Mouse (Mus musculus) lung, embryonic 15.5 days (tissue): Measurements from ENCODE around the gene Rassf8. TPM values are rescaled to one million over a fixed set of nuclear protein-coding genes. Genes with fewer than 3 reads are reported as not detected.

Source experiments
- ATAC-seq: fragments of 200-750 bp; cut with Nextera tagmentation; 2 replicates; pipeline ENCODE4 v1.8.0; 2017; ENCODE audit warnings: moderate number of reproducible peaks, borderline replicate concordance; ENCODE audit not compliant: low FRiP score, low TSS enrichment; ENCODE audit errors: extremely low read depth
- H3K27ac ChIP-seq: fragments of 300-500 bp; sonication (generic); 2 replicates; pipeline ENCODE4 v1.5.1; 2015; ENCODE audit warnings: moderate library complexity, mild to moderate bottlenecking, inconsistent platforms
- H3K27me3 ChIP-seq: fragments of 300-500 bp; sonication (generic); 2 replicates; pipeline ENCODE4 v1.6.1; 2015; ENCODE audit warnings: inconsistent platforms
- H3K36me3 ChIP-seq: fragments of 300-500 bp; sonication (generic); 2 replicates; pipeline ENCODE4 v1.6.1; 2015; ENCODE audit warnings: inconsistent platforms
- H3K4me1 ChIP-seq: fragments of 300-500 bp; sonication (generic); 2 replicates; pipeline ENCODE4 v1.6.1; 2015; ENCODE audit warnings: inconsistent platforms
- H3K4me2 ChIP-seq: fragments of 300-500 bp; sonication (generic); 2 replicates; pipeline ENCODE4 v1.6.1; 2015; ENCODE audit warnings: inconsistent platforms, mild to moderate bottlenecking, moderate library complexity
- H3K4me3 ChIP-seq: fragments of 300-500 bp; sonication (generic); 2 replicates; pipeline ENCODE4 v1.5.1; 2015; ENCODE audit warnings: mild to moderate bottlenecking, inconsistent platforms
- H3K9ac ChIP-seq: fragments of 300-500 bp; sonication (generic); 2 replicates; pipeline ENCODE4 v1.6.1; 2015; ENCODE audit warnings: inconsistent platforms
- H3K9me3 ChIP-seq: fragments of 300-500 bp; sonication (generic); 2 replicates; pipeline ENCODE4 v1.6.1; 2016; ENCODE audit warnings: inconsistent platforms
- WGBS: fragments of 180-500 bp; shearing (Covaris S2); methylation state at CpG from one replicate; pipeline ENCODE4 v1.1.7; 2015; 5-methylcytosine and 5-hydroxymethylcytosine counted together
- polyA plus RNA-seq: library from polyadenylated mRNA; unstranded; fragments of >200 nt; fragmentation: Nextera tagmentation; extraction: Ambion mirVana; gene quantifications from 2 replicates; pipeline ENCODE4 v1.2.1, GENCODE M21; 2015

Gene Rassf8
- 6.7 and 7.8 TPM in 2 replicates for polyA plus RNA-seq

DNA sequence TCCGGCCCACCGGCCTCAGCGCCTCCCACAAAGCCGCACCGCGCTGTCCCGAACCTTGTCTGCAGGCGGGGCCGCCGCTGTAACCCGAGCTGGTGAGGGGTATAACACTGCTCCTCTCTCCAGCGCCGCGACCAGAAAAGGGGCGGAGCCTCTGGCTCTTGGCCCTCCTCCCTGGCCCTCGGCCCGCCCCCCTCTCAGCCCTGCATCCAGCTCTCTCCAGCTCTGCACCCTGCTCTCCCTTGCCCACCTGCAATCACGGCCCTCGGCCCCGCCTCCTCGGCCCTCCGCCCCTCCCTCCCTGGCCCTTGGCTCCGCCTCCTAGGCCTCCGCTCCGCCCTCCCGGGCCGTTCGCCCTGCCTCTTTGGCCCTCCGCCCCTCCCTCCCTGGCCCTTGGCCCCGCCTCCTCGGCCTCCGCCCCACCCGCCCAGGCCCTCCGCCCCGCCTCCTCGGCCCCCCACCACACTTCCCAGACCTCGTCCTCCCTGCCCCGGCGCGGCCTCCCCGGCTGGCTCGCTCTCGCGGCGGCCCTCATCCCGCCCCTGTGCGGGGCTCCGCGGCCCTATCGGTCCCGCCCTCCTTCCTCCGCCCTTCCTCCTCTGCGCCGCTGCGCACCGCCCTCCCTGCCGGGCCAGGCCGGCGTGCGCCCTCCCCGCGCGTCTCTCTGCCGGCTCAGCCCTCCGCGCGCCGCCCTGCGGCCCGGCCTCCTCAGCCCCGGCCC is at the start of gene Rassf8:
Gene Rassf8, plus strand, starts transcription at position 617 of the 718 bp plus-strand sequence.
- Histone ChIP-seq H3K27ac (peak within 1 kb of the TSS; percentile 90), H3K36me3 (no peaks in the 10 kb centered on the region; the same call in 1 of the 2 replicates), H3K27me3 (no peaks in the 10 kb centered on the region), H3K9ac (peak within 1 kb of the TSS; percentile 75), H3K4me3 (peak within 1 kb of the TSS; percentile 63), H3K4me1 (peaks cover 17% of the 10 kb centered on the region; the same call in 1 of the 2 replicates), H3K9me3 (no peaks in the 10 kb centered on the region), H3K4me2 (peak within 1 kb of the TSS; percentile 73)
- ATAC-seq, result peak; percentile 96
- 1% methylated on average over 61 of the region's 71 CpGs for WGBS

DNA sequence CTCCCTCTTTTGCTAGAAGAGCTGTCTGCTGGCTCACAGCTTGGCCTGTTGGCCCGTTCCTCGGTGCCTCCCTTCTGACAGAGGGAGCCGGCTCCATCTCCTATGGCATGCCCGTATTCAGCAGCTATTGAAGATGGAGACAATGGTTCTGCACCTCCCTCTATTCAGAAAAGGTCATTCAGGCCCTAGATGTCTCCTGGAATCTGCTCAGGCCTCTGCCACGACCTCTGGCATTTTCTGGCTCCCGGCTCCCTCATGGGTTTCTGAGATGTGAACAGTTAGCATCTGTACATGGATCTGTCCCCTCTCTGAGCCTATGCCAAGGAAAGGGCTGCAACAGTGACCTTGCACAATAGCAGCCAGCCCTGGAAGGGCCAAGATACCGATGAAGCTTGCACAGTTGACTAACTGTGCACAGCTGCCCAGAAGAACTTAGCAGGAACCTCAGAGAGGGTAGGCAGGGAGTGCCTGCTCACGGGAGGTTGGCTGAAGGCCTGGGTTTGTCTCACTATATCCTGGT is 45.5 kb upstream of the Rassf8 start:
- Histone ChIP-seq H3K9me3 (no peaks in the 10 kb centered on the region), H3K27me3 (no peaks in the 10 kb centered on the region), H3K9ac (no peak overlapping the region), H3K27ac (no peak overlapping the region), H3K4me2 (no peak overlapping the region), H3K4me3 (no peak overlapping the region), H3K36me3 (no peaks in the 10 kb centered on the region), H3K4me1 (no peaks in the 10 kb centered on the region)
- no peak for ATAC-seq
- 66% methylated on average over 8 of the region's 8 CpGs for WGBS

DNA sequence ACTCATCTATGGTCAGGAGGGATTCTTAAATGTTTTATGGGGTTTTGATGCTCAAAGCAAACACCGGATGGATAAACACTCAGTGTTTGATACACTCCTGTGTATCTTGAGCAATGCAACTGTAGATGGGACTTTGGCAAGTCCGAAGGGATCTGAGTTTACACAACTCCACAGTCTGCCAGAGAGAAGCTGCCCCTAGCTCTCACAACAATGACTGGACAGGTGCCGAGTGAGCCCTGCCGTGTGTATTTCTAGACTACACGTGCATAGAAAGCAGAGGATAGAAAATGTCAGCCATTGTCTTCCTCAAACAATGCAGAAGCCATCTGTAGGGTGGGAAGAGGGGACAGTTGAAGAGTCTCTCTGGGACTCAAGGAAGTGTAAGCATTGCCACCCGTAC is 42.9 kb upstream of the Rassf8 start:
- H3K27ac ChIP-seq, result no peak overlapping the region
- H3K9ac ChIP-seq, result no peak overlapping the region
- H3K36me3 ChIP-seq, result no peaks in the 10 kb centered on the region
- no peaks in the 10 kb centered on the region for H3K4me1 ChIP-seq
- no peak overlapping the region for H3K4me2 ChIP-seq
- no peak for ATAC-seq
- no peak overlapping the region for H3K4me3 ChIP-seq
- H3K27me3 ChIP-seq, result no peaks in the 10 kb centered on the region
- 73% methylated on average over 6 of the region's 6 CpGs for WGBS
- H3K9me3 ChIP-seq, result no peaks in the 10 kb centered on the region

DNA sequence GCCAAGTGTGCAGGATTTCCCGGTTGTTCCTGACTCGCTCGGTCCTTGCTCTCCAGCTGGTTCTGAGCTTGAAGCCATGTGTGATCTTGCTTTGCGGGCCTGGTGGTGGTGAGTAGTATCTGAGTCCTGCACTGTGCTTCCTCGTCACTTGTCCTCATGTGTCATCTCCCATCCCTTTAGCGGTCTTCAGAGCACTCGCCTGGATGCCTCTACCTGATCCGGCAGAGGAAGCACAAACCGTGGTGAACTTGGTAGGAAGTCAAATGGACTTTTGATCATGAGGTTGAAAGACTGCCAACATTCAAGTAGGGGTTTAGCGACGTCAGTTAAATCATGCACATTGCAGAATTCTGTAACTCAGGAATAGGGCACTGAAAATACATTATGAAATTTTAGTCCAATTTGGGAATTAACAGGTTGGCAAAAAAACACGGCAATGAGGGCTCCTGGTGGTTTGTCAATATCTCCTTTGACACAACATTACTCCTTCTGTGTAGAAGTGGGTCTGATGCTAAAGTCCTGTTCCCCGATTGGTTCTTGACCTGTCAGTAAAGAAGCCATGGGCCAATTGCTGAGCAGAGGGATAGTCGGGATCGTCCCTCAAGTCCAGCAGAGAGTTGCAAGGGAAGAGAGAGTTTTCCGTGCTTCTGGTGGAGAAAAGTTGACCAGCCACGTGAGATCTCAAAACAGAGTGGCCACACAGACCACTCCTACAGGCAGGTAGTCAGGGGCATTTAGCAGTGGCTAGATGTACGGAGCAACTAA is 36.4 kb upstream of the Rassf8 start:
- no peak overlapping the region for H3K4me3 ChIP-seq
- no peaks in the 10 kb centered on the region for H3K9me3 ChIP-seq
- H3K36me3 ChIP-seq, result no peaks in the 10 kb centered on the region
- 84% methylated on average over 18 of the region's 18 CpGs for WGBS
- no peaks in the 10 kb centered on the region for H3K27me3 ChIP-seq
- no peak overlapping the region for H3K4me2 ChIP-seq
- no peak overlapping the region for H3K9ac ChIP-seq
- no peak for ATAC-seq
- H3K4me1 ChIP-seq, result no peaks in the 10 kb centered on the region
- no peak overlapping the region for H3K27ac ChIP-seq

- Histone ChIP-seq H3K9me3 (no peaks in the 10 kb centered on the region), H3K4me1 (no peaks in the 10 kb centered on the region), H3K4me3 (no peak overlapping the region), H3K4me2 (no peak overlapping the region), H3K36me3 (no peaks in the 10 kb centered on the region), H3K27ac (no peak overlapping the region), H3K9ac (no peak overlapping the region), H3K27me3 (no peaks in the 10 kb centered on the region)
- no peak for ATAC-seq
- WGBS, result 87% methylated on average over 3 of the region's 3 CpGs
Observed at GRCm38 (mm10) chr6:145710797-145711196, 35.8 kb upstream of the Rassf8 start.

DNA sequence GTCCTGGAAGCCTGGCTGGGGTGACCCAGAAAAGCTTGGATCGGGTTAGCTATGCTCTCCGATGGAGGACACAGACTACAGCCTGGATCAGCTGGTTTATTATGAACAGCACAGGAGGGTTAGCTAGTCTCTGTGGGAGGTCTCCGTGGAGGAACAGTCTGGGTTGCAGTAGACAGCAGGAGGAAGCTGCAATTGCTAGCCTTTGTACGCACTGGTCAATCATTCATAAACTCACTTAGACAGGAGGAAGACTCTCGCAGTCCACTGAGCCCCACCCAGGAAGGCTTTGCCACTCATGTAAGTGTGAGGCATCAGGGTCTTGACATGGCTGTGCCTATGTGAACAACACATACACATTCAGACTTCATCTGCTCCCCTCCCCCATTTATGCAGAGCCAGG is 35.2 kb upstream of the Rassf8 start:
- no peaks in the 10 kb centered on the region for H3K27me3 ChIP-seq
- no peak for ATAC-seq

DNA sequence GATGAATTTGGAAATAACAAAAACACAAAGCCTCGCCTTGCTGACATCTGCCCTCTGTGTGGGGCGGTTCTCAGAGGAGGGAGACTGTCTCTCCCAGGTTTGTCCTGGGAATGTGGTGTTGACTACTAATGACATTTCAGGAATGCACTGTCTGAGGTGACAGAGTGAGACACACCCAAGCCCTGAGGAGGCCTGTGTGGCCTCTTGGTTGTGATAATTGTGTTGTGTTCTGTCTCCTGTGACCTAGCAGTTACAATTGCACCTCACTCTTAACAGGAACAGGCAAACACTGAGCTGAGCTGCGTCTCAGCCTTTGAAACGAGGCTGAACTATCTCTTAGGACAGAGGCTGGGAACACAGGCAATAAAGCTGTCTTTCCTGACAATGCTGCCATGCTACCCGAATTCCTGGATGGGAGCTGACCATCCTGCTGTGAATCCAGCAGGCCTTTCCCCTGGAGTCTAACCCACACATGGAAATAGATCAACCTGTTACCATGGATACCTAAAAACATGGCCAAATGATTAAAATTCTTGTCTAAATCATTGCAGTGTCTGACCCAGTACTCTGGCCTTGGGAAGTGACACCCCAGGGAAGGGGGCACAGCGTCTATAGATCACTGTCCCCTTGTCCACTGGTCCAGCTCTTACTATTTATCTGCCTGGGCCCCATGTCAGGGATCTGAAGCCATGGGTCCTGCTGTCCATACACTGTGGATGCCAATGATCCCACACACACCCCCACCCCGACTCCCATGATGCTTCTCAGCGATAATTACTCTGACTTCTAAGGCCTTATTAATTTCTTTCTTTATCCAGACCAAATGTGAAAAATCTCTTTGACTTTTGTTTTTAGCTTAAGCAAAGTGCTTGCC is 33.1 kb upstream of the Rassf8 start:
- 55% methylated on average over 8 of the region's 8 CpGs for WGBS

More for the DNA sequence above, 35.2 kb upstream of the Rassf8 start:
- Histone ChIP-seq H3K4me1 (no peaks in the 10 kb centered on the region), H3K4me3 (no peak overlapping the region), H3K9ac (no peak overlapping the region), H3K27ac (no peak overlapping the region), H3K9me3 (no peaks in the 10 kb centered on the region), H3K4me2 (no peak overlapping the region), H3K36me3 (no peaks in the 10 kb centered on the region)
- 63% methylated on average over 5 of the region's 5 CpGs for WGBS

GRCm38 (mm10) chr6:145714131-145714530 is 32.4 kb upstream of the Rassf8 start:
- Histone ChIP-seq H3K36me3 (no peaks in the 10 kb centered on the region), H3K9ac (no peak overlapping the region), H3K4me2 (no peak overlapping the region), H3K27ac (no peak overlapping the region), H3K27me3 (no peaks in the 10 kb centered on the region), H3K9me3 (no peaks in the 10 kb centered on the region), H3K4me1 (no peaks in the 10 kb centered on the region), H3K4me3 (no peak overlapping the region)
- ATAC-seq, result no peak
- WGBS, result 63% methylated on average over 1 of the region's 1 CpGs

More for the DNA sequence above, 33.1 kb upstream of the Rassf8 start:
- Histone ChIP-seq H3K9ac (no peak overlapping the region), H3K4me1 (no peaks in the 10 kb centered on the region), H3K9me3 (no peaks in the 10 kb centered on the region), H3K27ac (no peak overlapping the region), H3K36me3 (no peaks in the 10 kb centered on the region), H3K27me3 (no peaks in the 10 kb centered on the region), H3K4me3 (no peak overlapping the region), H3K4me2 (no peak overlapping the region)
- ATAC-seq, result no peak

DNA sequence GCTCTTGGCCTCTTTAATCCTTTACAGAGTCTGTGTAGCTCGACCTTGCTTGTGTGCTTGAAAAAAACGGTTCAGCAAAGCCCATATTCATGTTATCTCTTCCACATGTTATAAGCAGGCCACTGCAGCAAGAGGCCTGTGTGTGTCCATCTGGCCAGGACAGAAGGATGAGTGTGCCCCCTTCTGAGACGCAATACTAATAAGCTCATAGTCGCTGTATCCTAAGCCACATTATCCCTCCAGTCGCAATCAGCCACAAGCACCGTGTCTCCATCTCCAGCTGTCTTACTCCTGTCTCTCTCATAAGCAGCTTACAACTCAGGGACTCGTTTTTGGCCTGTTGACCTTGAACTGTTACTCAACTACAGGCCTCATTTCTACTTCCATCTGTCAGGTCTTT is 24.0 kb upstream of the Rassf8 start:
- no peaks in the 10 kb centered on the region for H3K9me3 ChIP-seq
- no peak overlapping the region for H3K9ac ChIP-seq
- no peaks in the 10 kb centered on the region for H3K27me3 ChIP-seq
- no peak overlapping the region for H3K27ac ChIP-seq
- H3K4me3 ChIP-seq, result no peak overlapping the region
- WGBS, result 38% methylated on average over 7 of the region's 7 CpGs
- no peak overlapping the region for H3K4me2 ChIP-seq
- H3K4me1 ChIP-seq, result no peaks in the 10 kb centered on the region
- no peaks in the 10 kb centered on the region for H3K36me3 ChIP-seq
- ATAC-seq, result no peak

- H3K4me3 ChIP-seq, result no peak overlapping the region
- H3K27ac ChIP-seq, result no peak overlapping the region
- H3K4me1 ChIP-seq, result no peaks in the 10 kb centered on the region
- H3K36me3 ChIP-seq, result no peaks in the 10 kb centered on the region
- no peak for ATAC-seq
- H3K27me3 ChIP-seq, result no peaks in the 10 kb centered on the region
- no peak overlapping the region for H3K9ac ChIP-seq
- no peak overlapping the region for H3K4me2 ChIP-seq
- 71% methylated on average over 13 of the region's 13 CpGs for WGBS
- no peaks in the 10 kb centered on the region for H3K9me3 ChIP-seq
Observed at GRCm38 (mm10) chr6:145723131-145723863, 23.3 kb upstream of the Rassf8 start.

DNA sequence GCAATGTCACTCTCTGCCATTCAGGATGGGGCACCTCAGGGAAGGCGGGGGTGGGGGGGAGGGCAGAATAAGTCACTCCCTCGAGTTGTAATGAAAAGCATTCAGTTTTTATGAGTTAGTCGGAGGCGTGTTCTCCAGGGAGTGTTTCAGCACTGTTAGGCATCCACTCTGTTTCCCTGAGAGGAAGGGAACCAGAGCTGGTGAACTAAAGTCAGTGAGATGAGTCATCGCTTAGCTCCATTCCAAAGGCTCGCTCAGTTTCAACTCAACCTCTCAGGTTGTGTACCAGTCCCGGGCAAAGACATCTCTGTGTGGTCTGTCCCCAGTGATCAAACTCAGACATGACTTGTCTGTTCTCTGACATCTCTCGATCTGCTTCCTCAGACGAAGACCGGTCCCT is 20.7 kb upstream of the Rassf8 start:
- no peak overlapping the region for H3K27ac ChIP-seq
- ATAC-seq, result no peak

More for the DNA sequence above, 20.7 kb upstream of the Rassf8 start:
- Histone ChIP-seq H3K4me3 (no peak overlapping the region), H3K4me2 (no peak overlapping the region), H3K9me3 (no peaks in the 10 kb centered on the region), H3K27me3 (no peaks in the 10 kb centered on the region), H3K36me3 (no peaks in the 10 kb centered on the region), H3K4me1 (no peaks in the 10 kb centered on the region), H3K9ac (no peak overlapping the region)
- WGBS, result 78% methylated on average over 10 of the region's 10 CpGs
